Mouse (Mus musculus) kidney, adult 2 months (tissue): Measurements from ENCODE around the gene Ceacam19.

Experiments used
- CTCF ChIP-seq: fragments of 200-500 bp; conservative IDR thresholded peaks from 2 replicates; pipeline ENCODE4 v1.5.1; 2011; ENCODE audit warnings: low read depth, mild to moderate bottlenecking, control low read depth, low read length, moderate library complexity, mixed read lengths; ENCODE audit not compliant: insufficient read depth, insufficient read length
- POLR2A ChIP-seq: fragments of 200-500 bp; IDR thresholded peaks from one replicate; pipeline ENCODE4 v1.6.1; 2011; ENCODE audit warnings: low read depth, low read length, control low read depth

DNA sequence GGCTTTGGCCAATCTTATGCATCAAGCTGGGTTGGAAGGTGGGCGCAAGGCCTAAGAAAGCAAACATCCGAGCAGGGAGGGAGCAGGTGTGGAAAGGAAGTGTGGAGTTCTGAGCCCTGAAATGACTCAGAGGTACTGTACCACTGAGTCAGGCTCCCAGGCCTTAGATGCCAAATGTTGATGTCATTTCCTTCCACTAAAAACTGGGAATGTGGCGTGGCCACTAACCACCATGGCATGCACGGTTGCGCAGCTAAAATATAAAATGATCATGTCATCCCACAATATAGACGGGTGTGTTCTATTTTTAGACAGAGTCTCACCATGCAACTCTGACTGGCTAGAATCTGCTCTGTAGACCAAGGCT, 23.5 kb upstream of the Ceacam19 start:
- TF ChIP-seq POLR2A = no peak
- TF ChIP-seq CTCF = no peak
